Mouse (Mus musculus) kidney, adult 2 months (tissue): ENCODE measurements around the gene Lrrc23. TPM values are rescaled to one million over a fixed set of nuclear protein-coding genes. Genes with fewer than 3 reads are reported as not detected.

Source experiments
- DNase-seq: peaks from one replicate; pipeline ENCODE4 v3.0.0; 2021
- H3K27ac ChIP-seq: fragments of 200-500 bp; 2 replicates; pipeline ENCODE4 v1.5.1; 2012; ENCODE audit warnings: low read depth, low read length, control low read depth, inconsistent platforms; ENCODE audit not compliant: insufficient read depth
- H3K27me3 ChIP-seq: fragments of 200-500 bp; replicated peaks from 2 replicates; pipeline ENCODE4 v1.6.1; 2012; ENCODE audit warnings: mild to moderate bottlenecking, moderate library complexity, low read length, inconsistent platforms; ENCODE audit not compliant: control insufficient read depth, insufficient read depth
- H3K36me3 ChIP-seq: fragments of 200-500 bp; 2 replicates; pipeline ENCODE4 v1.6.1; 2012; ENCODE audit warnings: mild to moderate bottlenecking, moderate library complexity, low read length, inconsistent platforms; ENCODE audit not compliant: control insufficient read depth, insufficient read depth
- H3K4me1 ChIP-seq: fragments of 200-500 bp; 2 replicates; pipeline ENCODE4 v1.6.1; 2011; ENCODE audit warnings: low read length; ENCODE audit not compliant: control insufficient read depth, insufficient read depth
- H3K4me3 ChIP-seq: fragments of 200-500 bp; 2 replicates; pipeline ENCODE4 v1.5.1; 2011; ENCODE audit warnings: mild to moderate bottlenecking, low read depth, low read length, control low read depth; ENCODE audit not compliant: insufficient read depth
- CTCF ChIP-seq: fragments of 200-500 bp; conservative IDR thresholded peaks from 2 replicates; pipeline ENCODE4 v1.5.1; 2011; ENCODE audit warnings: low read depth, mild to moderate bottlenecking, control low read depth, low read length, moderate library complexity, mixed read lengths; ENCODE audit not compliant: insufficient read depth, insufficient read length
- POLR2A ChIP-seq: fragments of 200-500 bp; IDR thresholded peaks from one replicate; pipeline ENCODE4 v1.6.1; 2011; ENCODE audit warnings: low read depth, low read length, control low read depth
- WGBS: fragments of 180-500 bp; shearing (Covaris S2); methylation state at CpG from one replicate; pipeline ENCODE4 v1.1.7; 2018; 5-methylcytosine and 5-hydroxymethylcytosine counted together
- polyA plus RNA-seq: library from polyadenylated mRNA; depleted of rRNA; stranded (reverse); fragments of >200 nt; gene quantifications from 2 replicates; pipeline ENCODE4 v1.2.3, GENCODE M21; 2012; rRNA removed

Gene Lrrc23
- polyA plus RNA-seq, 1 experiment = 0.66 TPM

DNA sequence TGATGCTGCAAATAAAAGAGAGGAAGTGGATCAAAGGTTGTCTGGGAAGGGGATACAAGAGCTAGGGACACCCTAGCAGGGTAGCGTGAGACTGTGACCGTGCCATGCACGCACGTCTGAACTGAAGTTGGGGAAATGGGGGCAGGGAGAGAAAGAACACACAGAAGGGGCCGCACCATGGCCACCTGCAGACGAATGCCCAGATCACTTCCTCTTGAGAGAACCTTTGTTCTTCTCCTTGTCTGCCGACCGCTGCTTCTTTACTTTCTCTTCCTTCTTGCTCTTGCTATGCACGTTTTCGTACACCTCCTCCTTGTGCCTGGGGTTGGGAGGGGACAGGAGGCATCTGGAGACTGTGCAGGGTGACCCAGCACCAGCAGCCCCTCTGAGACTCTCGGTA is 58.6 kb downstream of the Lrrc23 start:
- TF ChIP-seq CTCF (no peak), POLR2A (no peak)
- H3K4me3 ChIP-seq = no peak overlapping the region
- no peaks in the 10 kb centered on the region for H3K36me3 ChIP-seq
- WGBS = 70% methylated on average over 11 of the region's 11 CpGs
- no peaks in the 10 kb centered on the region for H3K4me1 ChIP-seq
- H3K27me3 ChIP-seq = no peaks in the 10 kb centered on the region
- no peak for DNase-seq
- no peak overlapping the region for H3K27ac ChIP-seq

Other genes starting within 250 kb of the Lrrc23 start
- 34.0 and 38.1 TPM in 2 replicates for gene C1s1, start 237.4 kb downstream of the Lrrc23 start, polyA plus RNA-seq
- gene C1rb, start 209.4 kb downstream of the Lrrc23 start, polyA plus RNA-seq = not detected in 2 replicates
- 0.18 and 0.20 TPM in 2 replicates for gene C1s2, start 143.6 kb downstream of the Lrrc23 start, polyA plus RNA-seq
- gene Lpcat3, start 116.7 kb downstream of the Lrrc23 start, polyA plus RNA-seq = 215 and 231 TPM in 2 replicates
- gene Emg1, start 67.5 kb downstream of the Lrrc23 start, polyA plus RNA-seq = 50.5 and 67.4 TPM in 2 replicates
- gene Phb2, start 67.4 kb downstream of the Lrrc23 start, polyA plus RNA-seq = 181 and 193 TPM in 2 replicates
- 21.5 and 31.7 TPM in 2 replicates for gene Ptpn6, start 41.0 kb downstream of the Lrrc23 start, polyA plus RNA-seq
- 387 and 474 TPM in 2 replicates for gene Grcc10, start 38.4 kb downstream of the Lrrc23 start, polyA plus RNA-seq
- not detected in 2 replicates for gene Gm45234, start 23.7 kb downstream of the Lrrc23 start, polyA plus RNA-seq
- 49.1 and 65.4 TPM in 2 replicates for gene Atn1, start 23.2 kb downstream of the Lrrc23 start, polyA plus RNA-seq
- gene Eno2, start 10.1 kb downstream of the Lrrc23 start, polyA plus RNA-seq = 2.6 and 3.2 TPM in 2 replicates
- gene Spsb2, start 28.9 kb upstream of the Lrrc23 start, polyA plus RNA-seq = 33.7 and 36.7 TPM in 2 replicates
- gene Tpi1, start 34.6 kb upstream of the Lrrc23 start, polyA plus RNA-seq = 1,044 and 1,055 TPM in 2 replicates
- 66.2 and 74.0 TPM in 2 replicates for gene Usp5, start 49.8 kb upstream of the Lrrc23 start, polyA plus RNA-seq
- gene Cdca3, start 49.8 kb upstream of the Lrrc23 start, polyA plus RNA-seq = 4.2 and 4.3 TPM in 2 replicates
- gene Gnb3, start 60.5 kb upstream of the Lrrc23 start, polyA plus RNA-seq = 0.16 and 0.41 TPM in 2 replicates
- gene P3h3, start 78.0 kb upstream of the Lrrc23 start, polyA plus RNA-seq = 15.8 and 19.1 TPM in 2 replicates
- gene Gpr162, start 84.3 kb upstream of the Lrrc23 start, polyA plus RNA-seq = 4.0 and 5.6 TPM in 2 replicates
- gene Cd4, start 108.5 kb upstream of the Lrrc23 start, polyA plus RNA-seq = 0.57 and 4.3 TPM in 2 replicates
- 0.80 and 1.5 TPM in 2 replicates for gene Lag3, start 132.0 kb upstream of the Lrrc23 start, polyA plus RNA-seq
- gene Ptms, start 140.4 kb upstream of the Lrrc23 start, polyA plus RNA-seq = 1,732 and 2,839 TPM in 2 replicates
- gene Mlf2, start 151.7 kb upstream of the Lrrc23 start, polyA plus RNA-seq = 402 and 403 TPM in 2 replicates
- 268 and 276 TPM in 2 replicates for gene Cops7a, start 185.8 kb upstream of the Lrrc23 start, polyA plus RNA-seq
- gene Pianp, start 217.0 kb upstream of the Lrrc23 start, polyA plus RNA-seq = 0.95 and 0.99 TPM in 2 replicates
- 37.8 and 45.7 TPM in 2 replicates for gene Zfp384, start 229.4 kb upstream of the Lrrc23 start, polyA plus RNA-seq